Mouse (Mus musculus) intestine, embryonic 14.5 days (tissue): ENCODE measurements at regions not wholly inside any gene's neighbourhood (a gene's known extent, or its start where the extent isn't known, plus 50 kb on each side); places are given as distances from the start of the nearest gene placed in this dataset.

ENCODE experiments used
- ATAC-seq: fragments of 200-750 bp; cut with Nextera tagmentation; replicated peaks from 2 replicates; pipeline ENCODE4 v1.8.0; 2017; ENCODE audit warnings: low read depth, moderate number of reproducible peaks, moderate TSS enrichment, moderate library complexity; ENCODE audit not compliant: low FRiP score, low TSS enrichment
- DNase-seq: peaks from one replicate; pipeline ENCODE4 v3.0.0-alpha.2; 2018; ENCODE audit warnings: low spot score
- H3K27ac ChIP-seq: fragments of 300-500 bp; sonication (generic); 2 replicates; pipeline ENCODE4 v1.5.1; 2014; ENCODE audit warnings: low read depth, mild to moderate bottlenecking, control low read depth
- H3K27me3 ChIP-seq: fragments of 300-500 bp; sonication (generic); replicated peaks from 2 replicates; pipeline ENCODE4 v1.6.1; 2014; ENCODE audit warnings: low read length, control low read depth; ENCODE audit not compliant: control insufficient read depth, insufficient read depth
- H3K36me3 ChIP-seq: fragments of 300-500 bp; sonication (generic); 2 replicates; pipeline ENCODE4 v1.6.1; 2014; ENCODE audit warnings: low read length, control low read depth; ENCODE audit not compliant: control insufficient read depth, insufficient read depth
- H3K4me1 ChIP-seq: fragments of 300-500 bp; sonication (generic); replicated peaks from 2 replicates; pipeline ENCODE4 v1.6.1; 2014; ENCODE audit warnings: low read length, control low read depth, mixed read lengths; ENCODE audit not compliant: control insufficient read depth, insufficient read depth
- H3K4me2 ChIP-seq: fragments of 300-500 bp; sonication (generic); 2 replicates; pipeline ENCODE4 v1.6.1; 2014; ENCODE audit warnings: low read length
- H3K4me3 ChIP-seq: fragments of 300-500 bp; sonication (generic); 2 replicates; pipeline ENCODE4 v1.5.1; 2014; ENCODE audit warnings: low read depth, low read length, control low read depth, mixed read lengths
- H3K9ac ChIP-seq: fragments of 300-500 bp; sonication (generic); 2 replicates; pipeline ENCODE4 v1.6.1; 2014; ENCODE audit warnings: mild to moderate bottlenecking, low read length
- H3K9me3 ChIP-seq: fragments of 300-500 bp; sonication (generic); 2 replicates; pipeline ENCODE4 v1.6.1; 2016; ENCODE audit warnings: low read length, control low read depth; ENCODE audit not compliant: control insufficient read depth
- WGBS: fragments of 180-500 bp; shearing (Covaris S2); extraction: QIAGEN DNeasy Blood & Tissue Kit; methylation state at CpG from one replicate; pipeline ENCODE4 v1.1.7; 2014; 5-methylcytosine and 5-hydroxymethylcytosine counted together

DNA sequence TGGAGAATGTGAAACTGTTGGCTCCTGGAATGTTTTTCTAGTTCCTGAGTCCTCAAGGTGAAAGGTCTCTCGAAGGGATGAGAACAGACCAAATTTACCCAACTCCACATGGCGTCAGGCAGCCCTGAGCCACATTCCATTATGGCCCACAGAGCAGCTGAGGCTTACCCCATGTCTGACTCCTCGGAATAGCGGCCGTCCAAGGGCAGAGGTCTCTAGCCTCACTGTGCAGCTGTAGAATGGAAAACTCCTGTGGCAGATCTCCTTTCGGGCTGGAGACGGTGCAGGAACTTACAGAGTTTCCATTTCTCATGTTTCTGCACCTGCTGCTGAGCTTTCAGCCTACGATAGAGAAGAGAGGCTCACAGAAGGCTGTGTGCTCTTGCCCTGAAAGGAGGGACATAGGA, 69.1 kb upstream of the Eed start:
- Histone ChIP-seq H3K27ac (no peak overlapping the region), H3K9ac (no peak overlapping the region), H3K4me2 (no peak overlapping the region), H3K4me3 (no peak overlapping the region), H3K4me1 (no peaks in the 10 kb centered on the region), H3K27me3 (no peaks in the 10 kb centered on the region), H3K9me3 (no peaks in the 10 kb centered on the region), H3K36me3 (no peaks in the 10 kb centered on the region)
- WGBS, result 68% methylated on average over 8 of the region's 8 CpGs
- DNase-seq, result no peak
- no peak for ATAC-seq

DNA sequence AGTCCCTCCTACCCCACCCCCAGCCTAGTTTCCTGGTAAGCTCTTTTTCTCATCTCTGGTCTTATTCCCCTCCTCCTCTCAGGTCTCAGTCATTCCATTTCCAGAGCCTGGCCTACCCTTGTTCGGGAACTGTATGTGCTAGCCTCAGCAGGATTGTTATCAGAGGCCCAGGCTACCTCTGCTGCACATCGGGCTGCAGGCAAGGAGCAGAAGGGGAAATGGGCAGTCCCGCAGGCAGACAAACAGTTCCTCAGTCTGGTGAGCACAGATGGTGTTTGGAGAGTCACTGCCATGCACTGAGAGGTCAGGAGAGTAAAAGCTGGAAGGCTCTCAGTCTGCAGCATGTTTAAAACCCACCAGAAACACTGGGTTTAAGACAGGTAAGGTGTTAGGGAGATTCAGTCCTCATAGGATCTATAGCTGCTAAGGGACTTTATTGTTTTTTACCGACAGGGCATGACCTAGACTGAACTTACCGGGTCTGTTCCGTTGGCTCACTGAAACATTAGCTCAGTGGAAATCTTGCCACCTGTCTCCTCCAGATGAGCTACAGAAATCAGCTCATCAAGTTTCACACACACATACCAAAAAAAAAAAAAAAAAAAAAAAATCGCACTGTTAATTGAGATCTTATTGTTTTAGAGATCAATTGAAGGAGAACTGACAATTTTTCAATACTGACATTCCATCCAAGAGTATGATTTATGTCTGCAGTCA, 74.2 kb upstream of the Eed start:
- no peaks in the 10 kb centered on the region for H3K9me3 ChIP-seq
- DNase-seq (no peak), ATAC-seq (no peak)
- WGBS, result 41% methylated on average over 7 of the region's 7 CpGs
- no peaks in the 10 kb centered on the region for H3K27me3 ChIP-seq
- no peak overlapping the region for H3K27ac ChIP-seq
- peaks cover 5% of the 10 kb centered on the region; the same call in 1 of the 2 replicates for H3K4me1 ChIP-seq
- no peak overlapping the region for H3K9ac ChIP-seq
- H3K4me2 ChIP-seq, result no peak overlapping the region
- no peak overlapping the region for H3K4me3 ChIP-seq
- H3K36me3 ChIP-seq, result no peaks in the 10 kb centered on the region

DNA sequence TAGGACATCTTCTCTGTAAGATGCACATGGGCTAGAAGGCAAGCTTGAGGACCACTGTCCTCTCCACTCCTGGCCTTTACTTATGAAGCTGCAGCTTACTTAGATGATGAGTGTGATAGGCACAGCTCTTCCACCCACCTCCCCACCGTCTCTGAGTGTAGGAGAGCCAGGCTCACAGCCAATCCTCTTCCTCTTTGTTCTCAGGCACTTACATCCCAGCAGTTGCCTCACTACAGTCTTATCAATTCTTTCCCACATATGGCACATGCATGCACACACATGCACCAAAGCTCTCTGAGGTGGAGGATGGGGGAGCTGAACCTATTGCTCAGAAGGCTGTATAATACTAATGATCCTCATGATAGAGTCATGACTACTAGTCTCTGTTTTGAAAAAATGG, 72.1 kb upstream of the Picalm start:
- no peak overlapping the region for H3K27ac ChIP-seq
- no peak for DNase-seq
- H3K4me2 ChIP-seq, result no peak overlapping the region
- no peaks in the 10 kb centered on the region for H3K27me3 ChIP-seq
- ATAC-seq, result no peak
- peaks cover 28% of the 10 kb centered on the region for H3K4me1 ChIP-seq
- no peaks in the 10 kb centered on the region for H3K9me3 ChIP-seq
- 88% methylated on average over 1 of the region's 1 CpGs for WGBS
- H3K9ac ChIP-seq, result no peak overlapping the region
- H3K36me3 ChIP-seq, result no peaks in the 10 kb centered on the region
- H3K4me3 ChIP-seq, result no peak overlapping the region

DNA sequence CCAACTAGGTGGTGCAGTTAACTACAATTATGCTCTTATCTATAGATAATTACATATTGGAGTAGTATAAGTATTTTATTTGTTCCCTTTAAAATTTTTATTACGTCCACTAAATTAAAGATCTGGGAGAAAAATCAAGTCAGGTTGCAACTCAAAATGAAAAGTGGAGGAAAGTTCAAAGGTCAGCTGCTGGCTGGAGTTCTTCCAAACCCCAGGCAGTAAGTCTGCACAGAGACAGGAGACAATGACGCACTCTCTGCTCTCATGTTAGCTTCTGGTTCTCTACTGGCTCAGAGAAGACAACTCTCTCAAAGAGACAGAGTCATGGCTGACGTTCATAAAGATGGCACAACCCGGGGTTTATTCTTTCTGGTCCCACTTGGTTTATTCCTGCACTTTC, 71.4 kb upstream of the Picalm start:
- no peak overlapping the region for H3K9ac ChIP-seq
- no peak for ATAC-seq
- no peak for DNase-seq
- WGBS, result 85% methylated on average over 4 of the region's 4 CpGs
- no peaks in the 10 kb centered on the region for H3K9me3 ChIP-seq
- H3K4me1 ChIP-seq, result peaks cover 28% of the 10 kb centered on the region
- H3K27me3 ChIP-seq, result no peaks in the 10 kb centered on the region
- no peaks in the 10 kb centered on the region for H3K36me3 ChIP-seq
- no peak overlapping the region for H3K4me2 ChIP-seq
- H3K27ac ChIP-seq, result no peak overlapping the region
- H3K4me3 ChIP-seq, result no peak overlapping the region

DNA sequence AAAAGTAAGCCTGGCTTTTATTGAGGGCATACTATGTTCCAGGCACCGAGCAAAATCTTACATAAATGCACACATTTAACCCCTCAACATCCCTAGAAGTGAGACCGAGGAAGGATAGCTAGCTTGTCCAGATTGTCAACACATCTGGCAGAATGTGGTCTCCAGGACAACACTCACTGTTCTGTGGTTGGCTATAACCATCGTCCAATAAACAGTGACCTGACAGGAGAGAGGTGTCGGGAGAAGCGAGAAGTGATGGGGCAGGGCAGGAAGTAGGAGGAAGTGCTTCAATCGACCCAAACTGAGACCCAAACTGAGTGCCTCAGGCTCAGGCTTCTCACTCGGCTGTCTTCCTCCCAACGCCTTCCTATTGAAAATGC, 70.8 kb upstream of the Picalm start:
- 71% methylated on average over 8 of the region's 8 CpGs for WGBS
- Histone ChIP-seq H3K4me3 (no peak overlapping the region), H3K36me3 (no peaks in the 10 kb centered on the region), H3K27me3 (no peaks in the 10 kb centered on the region), H3K9me3 (no peaks in the 10 kb centered on the region), H3K27ac (no peak overlapping the region), H3K9ac (no peak overlapping the region), H3K4me2 (no peak overlapping the region), H3K4me1 (peaks cover 28% of the 10 kb centered on the region)
- DNase-seq, result no peak
- ATAC-seq, result no peak

DNA sequence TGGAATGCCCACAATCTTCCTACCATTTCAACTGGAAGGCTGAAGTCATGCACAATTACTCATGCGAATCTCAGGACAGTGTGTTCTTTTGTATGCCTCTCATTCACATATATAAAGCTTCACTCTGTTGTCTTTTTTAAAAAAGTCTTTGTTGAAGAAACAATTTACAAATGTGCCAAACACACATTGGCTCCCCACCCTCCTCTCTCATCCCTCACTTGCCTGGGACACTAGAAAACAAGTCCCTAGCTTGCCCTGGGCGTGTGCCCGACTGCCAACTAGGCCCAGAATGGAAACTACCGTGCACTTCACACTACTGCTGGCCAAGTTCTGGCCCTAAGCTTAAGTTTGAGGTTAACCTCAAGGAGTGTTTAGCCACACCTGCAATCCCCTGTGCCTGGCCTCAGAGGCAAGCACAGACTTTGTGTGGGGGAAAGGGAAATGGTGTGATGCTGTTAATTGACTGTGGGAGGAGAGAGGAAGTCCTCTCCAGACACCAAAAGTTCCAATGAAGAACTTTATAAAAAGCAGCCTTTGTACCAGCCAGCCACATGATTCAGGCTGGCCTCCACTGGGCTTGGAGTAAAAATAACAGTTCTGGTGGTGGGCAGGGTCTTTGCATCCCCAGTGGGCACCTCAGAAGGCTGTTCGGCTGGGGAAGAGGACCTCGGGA, 70.2 kb upstream of the Picalm start:
- DNase-seq, result no peak
- WGBS, result 72% methylated on average over 6 of the region's 6 CpGs

DNA sequence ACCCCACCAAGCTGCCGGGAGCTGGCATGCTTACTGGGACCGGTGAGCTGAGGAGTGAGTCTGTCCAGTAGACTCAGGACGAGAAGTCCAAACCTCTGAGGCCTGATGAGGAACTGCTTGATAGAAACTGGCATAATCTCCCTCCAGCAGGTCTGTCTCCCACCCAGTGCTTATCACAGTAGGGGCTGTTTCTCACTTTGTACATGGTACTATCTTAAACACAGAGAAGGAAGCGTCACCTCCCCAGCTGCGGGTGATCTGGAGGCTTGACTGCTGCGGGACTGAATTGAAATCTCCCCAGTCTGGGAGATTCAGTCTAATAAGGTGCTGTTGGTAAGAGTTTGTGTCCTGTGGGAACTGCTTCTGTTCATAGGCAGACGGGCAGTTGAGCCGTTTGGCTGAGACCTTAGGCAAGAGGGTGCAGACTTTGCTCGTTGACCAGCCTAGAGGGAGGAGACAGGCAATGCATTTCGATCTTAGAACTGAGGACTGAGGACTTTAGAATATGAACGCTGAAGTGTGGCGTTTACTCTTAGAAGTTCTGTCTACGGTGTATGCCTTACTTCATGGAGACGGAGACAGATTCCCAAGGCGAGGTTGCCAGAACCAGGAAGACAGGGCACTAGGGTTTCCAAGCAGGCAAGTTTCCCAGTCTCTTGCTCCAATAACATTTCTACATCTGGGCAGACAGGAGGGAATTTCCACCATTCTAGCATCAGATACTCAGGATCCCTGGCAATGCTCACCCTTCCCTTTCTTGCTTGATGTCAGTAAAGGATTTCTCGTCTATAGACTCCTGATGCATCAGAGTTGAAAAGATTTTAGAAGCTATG, 69.5 kb upstream of the Picalm start:
- ATAC-seq, result no peak
- no peaks in the 10 kb centered on the region for H3K27me3 ChIP-seq
- no peaks in the 10 kb centered on the region for H3K9me3 ChIP-seq
- WGBS, result 78% methylated on average over 16 of the region's 16 CpGs
- H3K36me3 ChIP-seq, result no peaks in the 10 kb centered on the region
- no peak overlapping the region for H3K4me3 ChIP-seq
- peaks cover 28% of the 10 kb centered on the region for H3K4me1 ChIP-seq
- DNase-seq, result no peak
- H3K9ac ChIP-seq, result no peak overlapping the region
- H3K27ac ChIP-seq, result no peak overlapping the region
- no peak overlapping the region for H3K4me2 ChIP-seq

More for the DNA sequence above, 70.2 kb upstream of the Picalm start:
- H3K27me3 ChIP-seq, result no peaks in the 10 kb centered on the region
- no peak overlapping the region for H3K4me3 ChIP-seq
- no peaks in the 10 kb centered on the region for H3K36me3 ChIP-seq
- no peak overlapping the region for H3K9ac ChIP-seq
- H3K27ac ChIP-seq, result no peak overlapping the region
- H3K4me2 ChIP-seq, result no peak overlapping the region
- ATAC-seq, result no peak
- H3K9me3 ChIP-seq, result no peaks in the 10 kb centered on the region
- peaks cover 28% of the 10 kb centered on the region for H3K4me1 ChIP-seq

DNA sequence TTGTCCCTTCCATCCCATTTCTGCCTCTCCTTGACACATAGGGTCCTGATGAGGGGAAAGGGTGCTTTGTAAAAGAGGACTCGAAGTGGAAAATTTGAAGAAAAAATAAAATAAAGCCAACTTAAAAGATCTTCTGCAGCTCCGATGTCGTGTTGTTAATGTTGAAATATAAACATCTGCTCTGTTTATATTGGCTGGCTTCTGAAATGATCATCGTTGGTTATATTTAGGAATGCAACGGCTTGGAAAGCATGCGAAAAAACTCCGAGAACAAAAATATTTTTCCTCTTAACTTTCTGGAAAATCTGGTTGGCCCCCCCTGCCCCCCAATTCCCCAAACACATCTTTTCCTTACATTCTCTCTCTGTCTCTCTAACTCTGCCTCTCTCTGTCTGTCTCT, 68.3 kb upstream of the Picalm start:
- H3K36me3 ChIP-seq, result no peaks in the 10 kb centered on the region
- DNase-seq, result no peak
- no peak overlapping the region for H3K4me3 ChIP-seq
- no peaks in the 10 kb centered on the region for H3K27me3 ChIP-seq
- ATAC-seq, result no peak
- peak overlapping the region; percentile 65; the same call in 1 of the 2 replicates for H3K27ac ChIP-seq
- 26% methylated on average over 7 of the region's 7 CpGs for WGBS
- H3K4me1 ChIP-seq, result peaks cover 28% of the 10 kb centered on the region
- no peaks in the 10 kb centered on the region for H3K9me3 ChIP-seq
- H3K9ac ChIP-seq, result no peak overlapping the region
- peak overlapping the region; percentile 32 for H3K4me2 ChIP-seq
